Mouse (Mus musculus) CH12.LX (cell line): ENCODE results near the gene Prss30. TPM values are rescaled to one million over a fixed set of nuclear protein-coding genes. Genes with fewer than 3 reads are reported as not detected.
A peak's percentile ranks its signal among the peaks of the same experiment; 100 is the strongest.

ENCODE experiments used
- DNase-seq: peaks from one replicate; pipeline ENCODE4 v3.0.0-alpha.2; 2013; ENCODE audit errors: extremely low read depth
- H3K27ac ChIP-seq: 2 replicates; pipeline ENCODE4 v1.5.1; 2012; ENCODE audit warnings: low read depth, mild to moderate bottlenecking, control low read depth, moderate library complexity; ENCODE audit not compliant: insufficient read depth
- H3K27me3 ChIP-seq: replicated peaks from 2 replicates; pipeline ENCODE3; 2012; ENCODE audit warnings: inconsistent platforms
- H3K36me3 ChIP-seq, 2 experiments: replicated peaks in 1 of 2; 2 replicates each; pipeline versions ENCODE3 to v1.6.1; 2012; ENCODE audit warnings: inconsistent platforms in 1 of 2, low read length in 1 of 2, mild to moderate bottlenecking in 1 of 2, mixed read lengths in 1 of 2, moderate library complexity in 1 of 2; ENCODE audit not compliant: control insufficient read depth in 1 of 2, insufficient read depth in 1 of 2
- H3K4me1 ChIP-seq, 2 experiments: 2 replicates each; pipeline ENCODE4 v1.6.1; 2012; ENCODE audit warnings: inconsistent platforms in 1 of 2, moderate library complexity in 1 of 2; ENCODE audit not compliant: insufficient read depth in 2 of 2, control insufficient read depth in 1 of 2
- H3K4me2 ChIP-seq: 2 replicates; pipeline ENCODE4 v1.6.1; 2012; ENCODE audit warnings: low read depth, mild to moderate bottlenecking, control low read depth; ENCODE audit not compliant: poor library complexity, insufficient read depth, severe bottlenecking
- H3K4me3 ChIP-seq, 3 experiments: fragments of 150-350 bp in 1 of 3; sonication (generic) in 1 of 3; replicated peaks in 1 of 3; 2 replicates each; pipeline versions ENCODE3 to v1.5.1; 2011 to 2012; ENCODE audit warnings: low read depth in 2 of 3, low read length in 2 of 3, mild to moderate bottlenecking in 2 of 3, moderate library complexity in 2 of 3, control low read depth in 1 of 3, improper control_type of control experiment in 1 of 3, inconsistent platforms in 1 of 3, mixed read lengths in 1 of 3; ENCODE audit not compliant: poor library complexity in 1 of 3
- H3K79me2 ChIP-seq: replicated peaks from 2 replicates; pipeline ENCODE4 v1.6.1; 2012; ENCODE audit warnings: mild to moderate bottlenecking, moderate library complexity; ENCODE audit not compliant: control insufficient read depth, poor library complexity, insufficient read depth, severe bottlenecking; ENCODE audit errors: extremely low read depth
- H3K9ac ChIP-seq: 2 replicates; pipeline ENCODE4 v1.6.1; 2012; ENCODE audit warnings: low read depth, mild to moderate bottlenecking, control low read depth, moderate library complexity; ENCODE audit not compliant: insufficient read depth
- H3K9me3 ChIP-seq: replicated peaks from 2 replicates; pipeline ENCODE3; 2012; ENCODE audit warnings: low read length, inconsistent platforms, mixed read lengths
- BHLHE40 ChIP-seq: IDR thresholded peaks from 2 replicates; pipeline ENCODE4 v1.6.1; 2011; ENCODE audit warnings: mild to moderate bottlenecking, low read depth, low read length, improper control_type of control experiment
- CHD1 ChIP-seq: IDR thresholded peaks from 2 replicates; pipeline ENCODE4 v1.6.1; 2012; ENCODE audit warnings: low read depth, low read length, improper control_type of control experiment, inconsistent platforms
- CHD2 ChIP-seq: IDR thresholded peaks from 2 replicates; pipeline ENCODE4 v1.6.1; 2011; ENCODE audit warnings: low read length, improper control_type of control experiment
- E2F4 ChIP-seq: IDR thresholded peaks from 2 replicates; pipeline ENCODE4 v1.6.1; 2011; ENCODE audit warnings: low read depth, low read length, improper control_type of control experiment; ENCODE audit not compliant: insufficient replicate concordance
- EP300 ChIP-seq: IDR thresholded peaks from 2 replicates; pipeline ENCODE4 v1.6.1; 2011; ENCODE audit warnings: low read length, improper control_type of control experiment
- ETS1 ChIP-seq: conservative IDR thresholded peaks from 2 replicates; pipeline ENCODE4 v1.6.1; 2012; ENCODE audit warnings: low read depth, mild to moderate bottlenecking, inconsistent platforms, low read length, improper control_type of control experiment, moderate library complexity
- HCFC1 ChIP-seq: IDR thresholded peaks from 2 replicates; pipeline ENCODE4 v1.6.1; 2012; ENCODE audit warnings: low read depth, mild to moderate bottlenecking, inconsistent platforms, low read length, improper control_type of control experiment
- IRF4 ChIP-seq: IDR thresholded peaks from 2 replicates; pipeline ENCODE4 v1.6.1; 2014; ENCODE audit warnings: low read depth, mild to moderate bottlenecking, inconsistent platforms, low read length, improper control_type of control experiment
- JUN ChIP-seq: IDR thresholded peaks from 2 replicates; pipeline ENCODE4 v1.6.1; 2011; ENCODE audit warnings: low read depth, mild to moderate bottlenecking, low read length, improper control_type of control experiment, moderate library complexity; ENCODE audit not compliant: insufficient read depth
- JUND ChIP-seq: conservative IDR thresholded peaks from 2 replicates; pipeline ENCODE4 v1.6.1; 2011; ENCODE audit warnings: low read depth, low read length, improper control_type of control experiment
- MAFK ChIP-seq: IDR thresholded peaks from 2 replicates; pipeline ENCODE4 v1.6.1; 2011; ENCODE audit warnings: low read length, improper control_type of control experiment; ENCODE audit not compliant: insufficient replicate concordance
- MAX ChIP-seq: IDR thresholded peaks from 2 replicates; pipeline ENCODE4 v1.6.1; 2011; ENCODE audit warnings: low read length, improper control_type of control experiment
- MAZ ChIP-seq: IDR thresholded peaks from 2 replicates; pipeline ENCODE4 v1.6.1; 2012; ENCODE audit warnings: low read depth, mild to moderate bottlenecking, inconsistent platforms, low read length, improper control_type of control experiment, moderate library complexity
- MEF2A ChIP-seq: IDR thresholded peaks from 2 replicates; pipeline ENCODE4 v1.6.1; 2014; ENCODE audit warnings: low read depth, mild to moderate bottlenecking, inconsistent platforms, low read length, improper control_type of control experiment, borderline replicate concordance
- MXI1 ChIP-seq: IDR thresholded peaks from 2 replicates; pipeline ENCODE4 v1.6.1; 2011; ENCODE audit warnings: mild to moderate bottlenecking, low read depth, low read length, improper control_type of control experiment
- POLR2AphosphoS2 ChIP-seq: IDR thresholded peaks from 2 replicates; pipeline ENCODE4 v1.6.1; 2011; ENCODE audit warnings: low read depth, low read length, improper control_type of control experiment
- SIN3A ChIP-seq: IDR thresholded peaks from 2 replicates; pipeline ENCODE4 v1.6.1; 2012; ENCODE audit warnings: low read length, improper control_type of control experiment, inconsistent platforms
- TCF12 ChIP-seq: IDR thresholded peaks from 2 replicates; pipeline ENCODE4 v1.6.1; 2014; ENCODE audit warnings: low read depth, mild to moderate bottlenecking, inconsistent platforms, low read length, improper control_type of control experiment
- UBTF ChIP-seq: IDR thresholded peaks from 2 replicates; pipeline ENCODE4 v1.6.1; 2012; ENCODE audit warnings: low read depth, mild to moderate bottlenecking, inconsistent platforms, low read length, improper control_type of control experiment, moderate library complexity
- USF2 ChIP-seq: conservative IDR thresholded peaks from 2 replicates; pipeline ENCODE4 v1.6.1; 2011; ENCODE audit warnings: low read depth, low read length, improper control_type of control experiment
- ZC3H11A ChIP-seq: IDR thresholded peaks from 2 replicates; pipeline ENCODE4 v1.6.1; 2012; ENCODE audit warnings: low read depth, mild to moderate bottlenecking, inconsistent platforms, low read length, improper control_type of control experiment
- ZMIZ1 ChIP-seq: IDR thresholded peaks from 2 replicates; pipeline ENCODE4 v1.6.1; 2012; ENCODE audit warnings: low read depth, mild to moderate bottlenecking, inconsistent platforms, low read length, improper control_type of control experiment
- ZNF384 ChIP-seq: IDR thresholded peaks from 2 replicates; pipeline ENCODE4 v1.6.1; 2012; ENCODE audit warnings: low read depth, low read length, improper control_type of control experiment, inconsistent platforms
- dilution Hi-C: fragments of 300-500 bp; cut with MboI; formaldehyde crosslinking; loops from 2 replicates; pipeline ENCODE4 v1.14.3; 2020; ENCODE audit warnings: low sequenced_read_pairs; ENCODE audit not compliant: extremely low pct_unique_long_range_greater_than_20kb, extremely low pct_ligation_motif_present
- in situ Hi-C: fragments of 300-500 bp; cut with MboI; formaldehyde crosslinking; loops from 3 replicates; pipeline ENCODE4 v1.14.3; 2019; ENCODE audit warnings: low sequenced_read_pairs, low pct_ligation_motif_present, low pct_unique_long_range_greater_than_20kb, mixed read lengths
- polyA plus RNA-seq: library from polyadenylated mRNA; unstranded; fragments of >175 nt; gene quantifications from 2 replicates; pipeline ENCODE4 v1.2.1, GENCODE M21; 2012; ENCODE audit warnings: low read depth; ENCODE audit not compliant: insufficient read length
- total RNA-seq, 2 experiments: library from RNA; depleted of rRNA; stranded (reverse); fragments of 300-350 nt in 1 of 2; fragments of >200 nt in 1 of 2; gene quantifications; 2 replicates each; pipeline ENCODE4 v1.2.3; 2012 to 2014

Gene Prss30
- total RNA-seq (2012; rRNA removed) (0.08 TPM in 1 of 2 replicates, not detected in the other), total RNA-seq (2014; rRNA removed) (0.30 and 0.57 TPM in 2 replicates), polyA plus RNA-seq (0.63 and 0.69 TPM in 2 replicates)

- Histone ChIP-seq H3K27ac (no peak within 1 kb of the TSS), H3K27me3 (peaks cover 5% of the 10 kb centered on the region), H3K4me1 (peaks cover 15 to 48% of the 10 kb centered on the region in 2 experiments), H3K4me3 (no peak within 1 kb of the TSS), H3K9ac (no peak within 1 kb of the TSS), H3K9me3 (no peaks in the 10 kb centered on the region), H3K4me2 (0 out of 2 replicates have a peak within 1 kb of the TSS, but pooled peaks have one; percentile 18), H3K79me2 (no peaks in the 10 kb centered on the region), H3K36me3 (no peaks in the 10 kb centered on the region)
- peak; percentile 81 for DNase-seq
- in situ Hi-C loops, result no loop called here
- no peak for TF ChIP-seq ZMIZ1
- TF ChIP-seq TCF12, result peak; percentile 49; the same call in 1 of the 2 replicates
- peak; percentile 64 for TF ChIP-seq ETS1
- no peak for TF ChIP-seq USF2
- peak; percentile 96 for TF ChIP-seq ZNF384
- no peak for TF ChIP-seq BHLHE40
- no peak for TF ChIP-seq E2F4
- TF ChIP-seq HCFC1, result no peak
- no peak for TF ChIP-seq MAZ
- TF ChIP-seq CHD2, result no peak
- TF ChIP-seq JUND, result 0 out of 2 replicates have a peak, but pooled peaks have one; percentile 32
- TF ChIP-seq SIN3A, result no peak
- 0 out of 2 replicates have a peak, but pooled peaks have one; percentile 51 for TF ChIP-seq MXI1
- no peak for TF ChIP-seq MAX
- TF ChIP-seq EP300, result peak; percentile 73
- no peak for TF ChIP-seq UBTF
- no peak for TF ChIP-seq CHD1
- TF ChIP-seq IRF4, result peak; percentile 87
- TF ChIP-seq ZC3H11A, result no peak
- TF ChIP-seq JUN, result peak; percentile 34; the same call in 1 of the 2 replicates
- no peak for TF ChIP-seq POLR2AphosphoS2
- dilution Hi-C loops, result no loop called here
Observed at GRCm38 (mm10) chr17:23980297-23980909, at the start of gene Prss30. Gene Prss30, minus strand, starts transcription at chr17:23980566.

DNA sequence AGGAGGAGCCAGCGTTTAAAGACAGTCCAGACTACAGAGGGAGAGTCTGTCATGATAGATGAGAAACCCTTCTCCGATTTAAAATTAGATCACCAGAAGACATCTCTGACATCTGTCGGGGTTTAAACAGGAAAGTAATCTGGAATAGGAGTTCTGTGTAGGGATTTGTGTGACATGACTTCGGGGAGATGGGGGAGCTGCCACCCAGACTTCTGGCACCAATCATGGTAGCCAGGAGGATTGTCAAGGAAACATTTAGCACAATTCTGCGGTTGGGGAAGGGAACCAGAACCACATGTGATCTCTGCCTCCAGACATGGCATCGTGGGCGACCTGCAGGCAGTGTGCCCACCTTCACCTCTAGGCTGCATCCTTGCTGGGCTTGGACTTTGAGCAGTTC lies 49.1 kb upstream of the Prss30 start:
- peaks cover 41% of the 10 kb centered on the region for H3K27me3 ChIP-seq
- no peak overlapping the region for H3K4me3 ChIP-seq
- no peaks in the 10 kb centered on the region for H3K79me2 ChIP-seq
- TF ChIP-seq E2F4 (no peak), MAFK (no peak), POLR2AphosphoS2 (no peak), MEF2A (no peak), HCFC1 (no peak), MAZ (no peak)
- no peak for DNase-seq
- H3K9me3 ChIP-seq, result no peaks in the 10 kb centered on the region
- in situ Hi-C loops (no loop called here), dilution Hi-C loops (no loop called here)
- no peaks in the 10 kb centered on the region for H3K4me1 ChIP-seq
- no peak overlapping the region for H3K4me2 ChIP-seq
- no peaks in the 10 kb centered on the region for H3K36me3 ChIP-seq
- H3K27ac ChIP-seq, result no peak overlapping the region
- no peak overlapping the region for H3K9ac ChIP-seq
